Mouse (Mus musculus): ENCODE results near the gene Cox17.

Gene Cox17

GRCm38 (mm10) chr16:38348217-38348761, 1.5 kb downstream of the Cox17 start:
- DNase-seq (ENCODE audit: extremely low read depth, low read depth, low spot score): no peak

- no peak for DNase-seq (ENCODE audit: extremely low read depth, low read depth, low spot score)
Observed at GRCm38 (mm10) chr16:38349881-38350280, 3.1 kb downstream of the Cox17 start.

- DNase-seq (ENCODE audit: extremely low read depth, low read depth, low spot score): no peak
Observed at GRCm38 (mm10) chr16:38350361-38350855, 3.6 kb downstream of the Cox17 start.

- no peak for DNase-seq (ENCODE audit: extremely low read depth, low read depth, low spot score)
Observed at GRCm38 (mm10) chr16:38350939-38351338, 4.1 kb downstream of the Cox17 start.

GRCm38 (mm10) chr16:38352031-38352430, 5.2 kb downstream of the Cox17 start:
- DNase-seq (ENCODE audit: extremely low read depth, low read depth, low spot score): no peak

GRCm38 (mm10) chr16:38352851-38353250, 6.1 kb downstream of the Cox17 start:
- no peak for DNase-seq (ENCODE audit: extremely low read depth, low read depth, low spot score)

- no peak for DNase-seq (ENCODE audit: extremely low read depth, low read depth, low spot score)
Observed at GRCm38 (mm10) chr16:38353642-38354041, 6.9 kb downstream of the Cox17 start.

GRCm38 (mm10) chr16:38354185-38354913, 7.6 kb downstream of the Cox17 start:
- DNase-seq (ENCODE audit: extremely low read depth, low read depth, low spot score): no peak

GRCm38 (mm10) chr16:38358256-38358812, 11.5 kb downstream of the Cox17 start:
- no peak for DNase-seq (ENCODE audit: extremely low read depth, low read depth, low spot score)

- no peak for DNase-seq (ENCODE audit: extremely low read depth, low read depth, low spot score)
Observed at GRCm38 (mm10) chr16:38359241-38359640, 12.4 kb downstream of the Cox17 start.

- DNase-seq (ENCODE audit: extremely low read depth, low read depth, low spot score): no peak
Observed at GRCm38 (mm10) chr16:38359857-38360256, 13.1 kb downstream of the Cox17 start.

GRCm38 (mm10) chr16:38360317-38360716, 13.5 kb downstream of the Cox17 start:
- no peak for DNase-seq (ENCODE audit: extremely low read depth, low read depth, low spot score)

GRCm38 (mm10) chr16:38361933-38362332, 15.1 kb downstream of the Cox17 start, which contains the start of gene Popdc2:
TSS of gene Popdc2 (plus strand) at chr16:38362209.
- no peak for DNase-seq (ENCODE audit: extremely low read depth, low read depth, low spot score)

GRCm38 (mm10) chr16:38362493-38363255, 15.9 kb downstream of the Cox17 start:
- no peak for DNase-seq (ENCODE audit: extremely low read depth, low read depth, low spot score)

GRCm38 (mm10) chr16:38363256-38363595, 16.4 kb downstream of the Cox17 start:
- DNase-seq (ENCODE audit: extremely low read depth, low read depth, low spot score): no peak

GRCm38 (mm10) chr16:38363657-38364056, 16.9 kb downstream of the Cox17 start:
- DNase-seq (ENCODE audit: extremely low read depth, low read depth, low spot score): no peak

- no peak for DNase-seq (ENCODE audit: extremely low read depth, low read depth, low spot score)
Observed at GRCm38 (mm10) chr16:38365390-38365789, 18.6 kb downstream of the Cox17 start.

GRCm38 (mm10) chr16:38366231-38366630, 19.4 kb downstream of the Cox17 start:
- no peak for DNase-seq (ENCODE audit: extremely low read depth, low read depth, low spot score)

GRCm38 (mm10) chr16:38368336-38368735, 21.5 kb downstream of the Cox17 start:
- DNase-seq (ENCODE audit: extremely low read depth, low read depth, low spot score): no peak

GRCm38 (mm10) chr16:38369000-38369399, 22.2 kb downstream of the Cox17 start:
- DNase-seq (ENCODE audit: extremely low read depth, low read depth, low spot score): no peak

- no peak for DNase-seq (ENCODE audit: extremely low read depth, low read depth, low spot score)
Observed at GRCm38 (mm10) chr16:38369431-38369830, 22.6 kb downstream of the Cox17 start.

Data from fat pad, adult 2 months (tissue).